Mouse (Mus musculus): ENCODE results near the gene Arhgap10.

Gene Arhgap10

DNA sequence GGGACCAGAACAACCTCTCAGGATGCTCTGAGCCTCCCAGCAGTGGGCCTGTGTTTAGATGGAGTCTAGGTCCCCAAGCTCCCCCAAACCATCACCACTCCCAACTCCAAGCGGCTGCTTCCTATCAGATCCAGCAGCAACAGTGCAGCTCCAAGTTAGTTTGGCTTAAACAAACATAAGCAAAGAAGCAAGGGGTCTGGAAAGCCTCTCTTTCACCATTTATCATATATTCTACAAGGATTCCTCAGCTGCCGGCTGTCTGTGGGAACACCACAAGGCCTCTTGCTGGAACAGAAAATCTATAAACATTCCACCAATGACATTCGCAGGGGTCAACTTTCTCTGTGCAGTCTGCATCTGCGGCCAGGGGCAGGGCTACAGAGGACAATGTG, 29.5 kb downstream of the Arhgap10 start:
- no peak for DNase-seq (ENCODE audit: low read depth in 1 of 2, low spot score in 2 of 2)

DNA sequence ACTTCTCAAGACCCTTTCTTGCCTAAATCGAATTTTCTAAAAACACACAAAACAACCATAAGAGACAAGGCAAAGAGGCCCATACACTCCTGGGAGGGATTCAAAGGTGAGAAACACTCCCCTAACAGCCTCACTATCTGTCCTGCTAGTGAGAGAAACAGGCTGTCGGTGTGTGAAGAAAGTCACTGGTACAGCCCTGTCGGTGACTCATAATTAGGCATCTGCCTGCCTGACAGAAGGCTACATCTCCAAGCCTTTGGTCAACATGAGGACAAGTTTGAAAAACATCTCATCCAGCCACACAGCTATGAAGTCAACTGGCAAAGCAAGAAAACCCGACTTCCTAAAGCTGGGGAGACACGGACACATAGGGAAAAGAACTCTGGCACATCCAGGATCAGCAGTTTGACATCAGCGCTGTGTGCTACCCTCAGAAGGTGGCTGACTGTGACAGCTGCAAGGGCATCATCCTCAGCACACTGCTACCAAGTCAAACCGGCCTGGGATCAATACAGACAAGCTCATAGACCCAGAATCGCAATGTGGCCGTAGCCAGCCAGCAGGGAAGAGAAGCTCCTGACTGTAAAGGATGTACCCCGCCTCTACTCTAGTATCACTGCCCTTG, 30.1 kb downstream of the Arhgap10 start:
- no peak for DNase-seq (ENCODE audit: low read depth in 1 of 2, low spot score in 2 of 2)

DNA sequence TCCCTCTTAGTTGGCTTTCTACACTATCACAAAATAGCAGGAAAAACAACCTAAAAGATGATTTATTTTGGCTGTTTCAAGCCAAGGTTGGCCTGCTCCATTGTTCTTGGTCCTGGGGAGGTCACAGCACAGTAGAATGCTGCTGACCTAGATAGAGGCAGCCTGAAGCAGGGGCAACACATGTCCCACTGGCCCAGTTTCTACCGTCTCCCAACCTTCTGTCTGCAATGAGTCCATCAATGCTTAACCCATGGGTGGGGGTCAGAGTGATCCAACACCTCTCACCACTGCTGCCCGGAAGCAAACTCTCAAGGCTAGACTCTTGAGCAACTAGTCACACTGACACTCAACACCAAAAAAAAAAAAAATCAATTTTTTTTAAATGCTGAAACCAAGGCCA, 31.0 kb downstream of the Arhgap10 start:
- DNase-seq (ENCODE audit: low read depth in 1 of 2, low spot score in 2 of 2) = no peak

DNA sequence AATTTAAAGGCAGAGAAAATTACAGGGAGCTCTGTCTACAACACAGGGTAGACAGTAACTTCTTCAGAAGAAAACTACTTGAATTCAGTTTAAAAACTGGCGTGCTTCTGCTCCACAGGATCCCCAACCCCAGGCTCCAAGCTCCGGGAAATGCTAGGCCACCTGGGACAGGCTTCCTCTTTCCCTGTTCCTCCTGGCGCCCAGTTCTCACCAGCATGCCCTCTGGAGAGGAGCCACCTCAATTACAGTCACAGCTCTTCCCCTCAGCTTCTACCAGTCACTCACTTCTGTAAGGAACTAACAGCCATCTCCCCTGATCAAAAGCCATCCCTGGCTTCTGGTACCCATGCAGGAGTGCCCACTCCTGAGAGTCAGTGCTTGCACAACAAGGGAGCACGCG, 32.9 kb downstream of the Arhgap10 start:
- DNase-seq (ENCODE audit: low read depth in 1 of 2, low spot score in 2 of 2) = no peak

DNA sequence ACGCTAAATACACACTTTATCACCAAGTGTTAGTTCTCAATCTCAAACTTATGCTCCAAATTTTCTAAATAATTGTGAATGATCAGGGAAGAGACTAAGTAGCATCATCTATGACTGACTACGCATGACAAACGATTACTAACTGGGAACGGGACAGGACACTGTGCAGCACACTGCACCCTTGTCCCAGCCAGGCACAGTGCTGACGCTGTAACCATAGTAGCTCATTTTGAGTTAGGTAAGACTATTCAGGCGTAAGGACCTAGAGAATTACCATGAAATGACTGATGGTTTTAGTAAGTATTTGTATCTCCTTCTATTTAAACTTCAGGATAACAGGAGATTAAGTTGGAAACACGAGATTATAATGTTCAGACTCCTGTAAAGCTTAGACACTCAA, 33.5 kb downstream of the Arhgap10 start:
- no peak for DNase-seq (ENCODE audit: low read depth in 1 of 2, low spot score in 2 of 2)

DNA sequence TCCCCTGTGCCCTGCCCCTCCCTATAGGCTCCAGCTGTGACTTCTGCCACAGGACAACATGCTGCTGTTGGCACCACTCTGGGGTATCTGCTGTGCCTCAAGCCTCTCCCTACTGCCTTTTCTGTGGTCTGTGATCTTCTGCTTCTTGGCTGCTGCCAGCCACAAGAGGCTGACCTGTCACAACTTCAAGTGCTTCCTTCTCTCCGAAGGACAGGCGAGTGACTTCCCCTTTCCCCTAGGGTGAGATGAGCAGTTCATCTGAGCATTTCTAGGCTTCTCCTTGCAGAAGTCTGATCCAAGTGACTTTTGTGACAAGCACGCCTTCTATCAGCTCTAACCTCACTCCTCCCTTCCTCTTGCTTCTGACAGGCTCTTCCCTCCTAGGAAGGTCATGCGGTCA, 34.1 kb downstream of the Arhgap10 start:
- DNase-seq (ENCODE audit: low read depth in 1 of 2, low spot score in 2 of 2) = peak; percentile 52 to 76

DNA sequence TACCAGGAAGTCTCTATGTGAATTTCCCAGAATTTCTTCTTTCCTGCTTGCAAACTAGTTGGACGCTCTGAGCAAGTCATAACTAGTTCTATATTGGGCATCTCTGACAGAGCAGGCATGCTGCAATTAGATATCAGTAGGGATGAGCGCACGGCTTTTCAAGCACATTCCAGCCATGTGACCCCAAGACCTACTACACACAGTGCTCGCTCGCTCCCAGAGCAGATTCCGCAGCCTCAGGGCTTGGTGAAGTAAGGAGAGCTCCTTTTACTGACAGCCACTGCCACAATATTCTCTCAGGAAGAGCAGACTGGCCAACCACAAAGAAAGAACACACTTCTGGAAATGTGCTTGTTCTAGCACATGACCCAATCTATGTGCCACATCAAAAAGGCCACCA, 36.0 kb downstream of the Arhgap10 start:
- no peak for DNase-seq (ENCODE audit: low read depth in 1 of 2, low spot score in 2 of 2)

DNA sequence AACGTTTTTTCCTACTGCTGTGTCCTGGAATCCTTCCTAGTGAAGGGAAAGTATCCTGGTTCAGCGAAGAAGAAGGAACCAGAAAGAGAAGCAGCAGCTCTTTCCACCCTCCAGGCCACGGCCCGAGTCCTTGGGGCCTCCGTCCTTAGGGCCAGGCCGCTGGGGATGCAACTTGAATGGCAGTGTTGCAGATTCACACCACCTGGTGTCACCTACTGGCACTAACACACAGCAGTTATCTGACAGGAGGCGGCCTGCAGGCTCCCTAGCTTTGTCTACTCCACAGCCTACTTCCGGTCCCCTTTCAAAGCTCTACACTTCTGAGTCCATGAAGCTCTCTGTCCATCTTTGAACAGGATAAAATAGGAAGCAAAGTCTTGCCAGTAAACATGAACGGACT, 37.8 kb downstream of the Arhgap10 start:
- no peak for DNase-seq (ENCODE audit: low read depth in 1 of 2, low spot score in 2 of 2)

DNA sequence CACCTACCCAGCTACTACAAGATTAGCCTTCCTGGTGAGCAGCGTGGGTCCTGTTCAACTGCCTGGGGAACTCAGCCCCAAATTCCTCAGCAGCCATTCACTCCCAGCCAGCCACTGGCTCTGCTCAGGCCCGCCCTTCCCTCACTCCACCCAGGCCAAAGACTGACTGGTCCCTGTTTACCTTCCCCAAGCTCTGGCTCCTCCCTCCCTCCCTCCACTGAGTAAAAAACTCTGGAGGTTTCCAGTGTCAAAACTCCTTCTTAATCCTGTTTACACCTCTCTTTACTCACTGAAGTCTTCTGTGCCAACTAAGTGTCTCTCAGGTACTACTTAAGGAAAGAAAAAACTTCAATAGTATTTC, 38.9 kb downstream of the Arhgap10 start:
- DNase-seq (ENCODE audit: low read depth in 1 of 2, low spot score in 2 of 2) = no peak

DNA sequence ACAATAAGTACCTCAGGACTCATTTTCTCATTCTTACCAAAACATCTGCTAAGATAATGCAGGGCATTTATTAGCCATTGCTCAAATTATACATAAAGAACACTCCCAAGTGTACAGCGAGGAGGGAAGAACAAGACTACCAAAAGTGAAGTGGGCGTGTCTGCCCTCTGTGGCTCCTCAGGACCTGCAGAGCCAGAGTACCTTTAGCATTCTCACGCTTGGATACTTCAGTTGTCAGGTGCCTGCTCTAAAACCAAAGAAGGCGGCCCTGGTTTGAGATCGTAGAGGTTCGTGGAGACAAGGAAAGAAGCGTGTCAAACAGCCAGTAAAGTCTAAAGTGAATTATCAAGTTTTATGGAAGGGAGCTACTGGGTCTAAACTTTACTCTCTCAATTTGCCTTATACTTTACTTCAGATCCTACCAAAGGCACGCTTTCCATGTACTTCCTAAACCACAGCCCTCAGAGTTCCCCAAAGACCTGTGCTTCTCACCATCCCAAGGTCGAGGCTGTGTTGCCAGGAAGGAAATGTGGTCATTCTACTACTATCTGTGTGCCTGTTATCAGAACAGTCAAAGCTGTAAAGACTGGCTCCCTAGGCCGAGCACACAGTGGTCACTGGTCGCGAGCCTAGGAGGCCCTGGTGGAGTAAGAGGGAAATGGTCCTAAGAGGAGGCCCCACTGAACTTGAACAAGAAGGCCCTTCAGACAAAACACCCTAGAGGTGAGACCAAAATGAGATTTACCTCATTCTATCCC, 39.4 kb downstream of the Arhgap10 start:
- DNase-seq (ENCODE audit: low read depth in 1 of 2, low spot score in 2 of 2) = no peak

DNA sequence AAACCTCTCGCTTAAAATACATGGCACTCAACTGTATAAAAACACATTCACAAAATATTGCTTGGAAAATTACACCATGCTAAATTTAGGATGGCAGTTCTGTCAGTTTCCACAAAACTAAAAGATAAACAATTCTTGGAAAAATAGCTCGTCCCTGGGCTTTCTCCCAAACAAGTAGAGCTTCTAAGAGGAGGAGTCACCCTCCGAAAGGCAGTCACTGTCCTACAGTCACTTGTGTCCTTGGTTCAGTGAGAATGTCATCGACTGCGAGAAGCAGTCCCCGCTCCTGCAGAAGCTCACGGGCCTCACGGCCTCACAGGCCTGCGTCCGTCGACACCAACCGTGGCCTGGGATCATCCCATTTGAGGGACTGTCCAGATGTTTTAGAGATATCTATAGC, 40.1 kb downstream of the Arhgap10 start:
- no peak for DNase-seq (ENCODE audit: low read depth in 1 of 2, low spot score in 2 of 2)

DNA sequence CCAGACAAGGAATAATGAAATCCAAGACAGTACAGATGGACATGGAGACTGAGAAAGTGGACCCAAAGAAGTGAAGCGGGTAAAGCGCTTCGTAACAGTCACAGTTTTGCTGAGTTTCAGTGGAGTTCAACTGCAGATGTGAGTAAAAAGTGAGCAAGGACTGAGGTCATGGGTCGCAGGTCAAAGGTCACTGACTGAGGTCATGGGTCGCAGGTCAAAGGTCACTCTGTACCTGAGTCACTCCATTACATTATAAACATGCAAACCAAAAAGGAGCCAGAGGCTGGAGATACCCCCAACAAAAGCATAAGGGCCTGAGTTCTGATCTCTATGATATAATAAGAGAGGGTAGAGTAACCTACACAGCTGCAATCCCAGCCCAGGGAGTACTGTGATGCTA, 43.1 kb downstream of the Arhgap10 start:
- no peak for DNase-seq (ENCODE audit: low read depth in 1 of 2, low spot score in 2 of 2)

DNA sequence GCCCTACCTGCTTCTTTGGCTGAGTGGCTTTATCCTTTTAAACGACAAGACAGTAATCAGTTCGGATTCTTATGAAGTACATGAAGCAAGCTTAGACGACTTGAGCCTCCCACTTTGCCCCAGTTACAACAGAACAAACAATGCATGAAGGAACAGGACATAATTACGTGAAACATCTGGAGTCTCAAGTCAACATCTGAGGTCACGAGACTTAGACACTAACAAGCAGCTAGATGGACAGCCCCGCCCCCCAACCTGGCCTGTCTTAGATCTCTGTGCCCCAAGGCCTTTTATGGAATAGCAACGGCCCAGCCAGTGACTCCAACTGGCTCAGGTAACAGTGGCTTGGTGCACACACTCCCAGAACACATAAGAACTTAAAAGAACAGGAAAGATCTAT, 44.0 kb downstream of the Arhgap10 start:
- DNase-seq (ENCODE audit: low read depth in 1 of 2, low spot score in 2 of 2) = no peak

DNA sequence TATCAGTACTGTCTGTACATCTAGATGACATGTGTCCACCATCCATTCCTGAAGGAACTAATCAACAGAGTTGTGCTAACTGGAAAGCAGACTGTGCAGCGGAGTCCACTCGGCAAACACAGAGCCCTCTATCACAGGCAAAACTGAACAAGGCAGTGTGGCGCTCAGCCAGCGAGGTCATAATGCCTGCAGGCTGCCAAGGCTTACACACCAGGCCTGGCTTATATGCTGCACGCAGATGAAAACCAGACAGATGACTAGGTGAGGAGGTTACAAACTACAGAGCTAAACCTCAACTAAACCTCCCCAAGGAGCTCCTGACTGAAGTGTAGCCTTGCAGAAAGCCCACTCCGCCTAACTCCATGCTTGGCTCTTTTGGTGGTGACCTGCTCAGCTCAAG, 44.4 kb downstream of the Arhgap10 start:
- DNase-seq (ENCODE audit: low read depth in 1 of 2, low spot score in 2 of 2) = no peak

DNA sequence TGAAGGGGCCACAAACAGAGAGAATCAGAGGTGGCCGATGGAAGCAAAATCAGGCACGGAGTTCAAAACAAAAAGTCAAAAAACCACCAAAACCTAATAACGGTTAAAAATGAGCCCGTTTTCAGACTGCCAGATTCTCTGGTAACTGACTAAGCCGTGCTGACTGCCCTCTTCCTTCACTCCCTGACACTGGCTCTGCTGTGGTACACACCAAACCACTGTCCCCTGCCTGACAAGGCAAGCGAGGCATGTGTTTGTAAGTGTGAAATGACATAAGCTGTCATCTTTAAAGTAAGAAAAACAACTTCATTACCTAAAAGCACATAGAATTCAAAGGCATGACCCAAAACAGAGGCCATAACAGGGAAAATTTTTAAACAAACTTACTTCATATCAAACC, 56.4 kb downstream of the Arhgap10 start:
- no peak for DNase-seq (ENCODE audit: low read depth in 1 of 2, low spot score in 2 of 2)

DNA sequence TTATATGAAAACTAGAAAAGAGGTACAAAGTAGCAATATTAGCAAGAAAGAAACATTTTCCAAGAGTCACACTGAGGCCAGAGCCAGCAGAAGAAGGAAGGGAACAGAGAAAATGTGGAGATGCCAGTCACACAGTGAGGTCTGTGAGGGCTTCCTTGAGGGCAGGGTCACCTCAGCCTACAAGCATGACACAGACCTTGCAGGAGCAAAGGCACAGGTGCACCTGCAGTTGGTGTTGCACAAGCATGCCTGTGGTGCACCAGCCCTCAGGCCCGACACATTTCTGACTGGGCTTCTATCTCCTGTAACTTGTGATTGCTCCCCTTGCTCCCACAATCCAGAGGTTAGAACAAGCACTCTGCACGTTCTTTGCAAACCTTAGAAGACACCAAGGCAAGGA, 57.4 kb downstream of the Arhgap10 start:
- no peak for DNase-seq (ENCODE audit: low read depth in 1 of 2, low spot score in 2 of 2)

DNA sequence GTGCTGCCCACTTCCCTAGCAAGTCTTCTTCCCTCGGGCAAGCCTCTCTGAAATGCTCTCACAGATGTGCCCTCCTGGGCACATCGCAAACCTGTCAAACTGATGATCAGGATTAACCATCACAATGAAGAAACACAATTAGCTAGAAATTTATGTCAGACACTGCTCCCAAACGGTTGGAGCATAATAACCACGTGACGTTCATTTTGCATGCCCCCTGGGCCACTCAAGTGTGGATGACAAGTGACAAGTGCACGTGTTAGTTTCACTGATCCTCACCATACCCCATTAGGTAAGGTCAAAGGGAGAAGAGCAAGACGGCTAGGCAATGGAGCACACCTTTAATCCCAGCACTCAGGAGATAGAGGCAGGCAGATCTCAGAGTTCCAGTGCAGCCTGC, 58.1 kb downstream of the Arhgap10 start:
- no peak for DNase-seq (ENCODE audit: low read depth in 1 of 2, low spot score in 2 of 2)

DNA sequence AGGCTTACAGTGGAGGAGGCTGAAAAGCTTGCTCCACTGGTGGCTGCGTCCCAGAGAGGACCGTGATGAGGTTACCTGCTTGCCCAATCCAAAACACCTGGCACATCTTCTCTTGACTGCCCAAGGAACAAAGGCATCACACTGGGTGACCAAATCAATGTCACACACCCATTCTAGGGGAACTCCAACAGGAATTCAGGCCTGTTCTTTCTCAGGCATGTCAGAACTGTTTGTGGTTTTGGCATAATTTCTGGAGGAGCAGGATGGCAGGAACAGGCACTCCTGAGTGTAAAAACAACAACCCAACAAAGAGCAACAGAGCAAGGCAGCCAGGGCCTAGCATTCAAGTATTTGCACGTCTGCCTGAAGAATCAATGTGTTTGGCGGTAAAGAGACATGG, 59.2 kb downstream of the Arhgap10 start:
- no peak for DNase-seq (ENCODE audit: low read depth in 1 of 2, low spot score in 2 of 2)

DNA sequence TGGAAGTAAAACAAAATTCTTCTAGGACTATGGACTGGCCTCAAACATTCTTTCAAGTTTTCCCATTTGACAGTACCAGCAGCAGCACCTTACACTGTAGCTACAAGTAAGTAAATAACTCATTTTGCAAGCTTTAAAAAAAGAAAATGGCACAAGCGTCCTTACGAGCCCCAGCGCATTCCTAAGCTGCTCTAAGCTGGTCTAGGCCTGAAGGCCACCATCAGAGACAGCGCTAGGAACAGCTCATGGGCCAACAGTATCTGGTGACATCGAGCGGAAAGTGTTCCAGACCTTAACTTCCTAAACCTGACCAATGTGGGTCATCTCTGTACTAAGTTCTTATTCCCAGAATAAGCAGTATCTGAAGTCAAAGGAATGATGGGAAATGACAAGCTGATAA, 61.5 kb downstream of the Arhgap10 start:
- DNase-seq (ENCODE audit: low read depth in 1 of 2, low spot score in 2 of 2) = no peak

DNA sequence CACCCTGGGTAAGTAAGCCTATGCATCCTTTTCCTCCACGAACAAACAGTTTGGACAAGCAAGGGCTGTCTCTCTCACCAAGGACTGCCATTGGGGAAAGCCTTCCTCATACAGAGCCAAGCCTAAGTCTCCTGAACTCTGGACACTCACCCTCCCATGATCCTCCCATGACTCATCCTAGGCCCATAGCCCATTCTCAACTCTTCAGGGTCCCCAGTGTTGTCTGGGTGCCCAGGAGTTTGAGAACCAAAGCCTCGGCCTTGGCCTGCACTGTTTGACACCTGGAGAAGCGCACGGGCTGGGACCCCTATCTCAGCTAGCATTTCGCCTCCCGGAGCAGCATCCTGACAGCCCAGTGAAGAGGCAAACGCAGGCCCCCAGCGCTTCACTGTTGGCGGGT, 63.9 kb downstream of the Arhgap10 start:
- DNase-seq (ENCODE audit: low read depth in 1 of 2, low spot score in 2 of 2) = no peak

DNA sequence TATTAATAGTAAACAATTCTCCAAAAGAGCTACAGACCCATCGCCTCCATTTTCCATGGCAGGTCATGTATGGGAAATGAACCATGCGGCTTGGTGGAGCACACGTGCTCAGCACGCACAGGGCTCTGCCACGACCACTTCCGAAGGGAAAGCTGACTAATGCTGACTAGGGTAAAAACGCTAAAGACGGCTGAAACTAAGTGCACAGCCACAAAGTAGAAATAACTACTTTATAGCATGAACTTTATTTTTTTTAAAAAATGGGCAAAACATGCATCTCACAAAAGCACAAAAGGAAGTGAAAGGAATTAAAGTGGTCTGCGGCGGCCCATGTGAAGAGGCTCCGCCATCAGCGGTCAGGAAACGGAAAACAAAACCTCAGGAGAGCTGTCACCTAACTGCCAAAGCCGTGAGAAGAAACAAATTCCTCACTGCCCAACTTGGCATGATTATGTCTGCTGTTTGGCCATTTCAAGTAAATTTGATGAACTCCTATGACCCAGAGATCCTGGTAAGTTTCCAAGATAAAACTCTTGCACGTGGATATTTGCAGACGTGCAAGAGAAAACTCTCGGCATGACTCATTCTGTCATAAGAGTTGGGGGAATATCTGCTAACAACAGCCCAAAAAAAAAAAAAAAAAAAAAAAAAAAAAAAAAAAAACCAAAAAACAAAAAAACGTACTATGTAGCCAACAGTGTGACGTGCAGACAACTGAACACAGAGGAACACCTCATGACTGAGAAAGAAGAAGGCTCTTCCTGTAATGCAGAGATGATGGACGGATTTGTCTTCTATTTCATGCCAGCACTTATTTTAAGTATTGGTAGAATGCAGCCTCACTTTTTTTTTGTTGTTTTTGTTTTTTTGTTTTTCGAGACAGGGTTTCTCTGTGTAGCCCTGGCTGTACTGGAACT, 66.0 kb downstream of the Arhgap10 start:
- DNase-seq (ENCODE audit: low read depth in 1 of 2, low spot score in 2 of 2) = no peak

DNA sequence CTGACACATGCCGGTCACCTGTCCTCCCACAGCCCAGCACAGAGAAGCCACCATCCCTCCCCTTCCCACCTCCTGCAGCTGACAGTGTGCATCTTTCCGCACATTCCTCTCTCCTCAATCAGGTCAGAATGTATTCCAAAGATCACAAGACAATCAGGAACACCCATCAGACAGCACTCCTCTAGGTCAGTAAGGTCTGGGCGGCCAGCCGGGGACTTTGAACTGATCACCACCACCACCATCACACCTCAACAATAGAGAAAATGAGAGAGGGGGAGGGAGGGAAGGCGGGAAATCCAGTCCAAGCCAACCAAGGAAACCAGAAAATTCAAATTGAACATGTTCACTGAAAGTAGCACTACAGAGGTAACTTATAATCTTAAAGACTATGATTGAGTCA, 66.7 kb downstream of the Arhgap10 start:
- no peak for DNase-seq (ENCODE audit: low read depth in 1 of 2, low spot score in 2 of 2)

Data from monocyte, adult 2 months (primary cell).